Mouse (Mus musculus): ENCODE data around the gene Samd4b. TPM values are rescaled to one million over a fixed set of nuclear protein-coding genes. Genes with fewer than 3 reads are reported as not detected.
"Not testable (repeated sequence)": the region's sequence is repeated elsewhere in the genome, so short reads cannot be mapped to it uniquely, and the experiment has no call there.

Gene Samd4b
- polyA plus RNA-seq, 1 experiment from 2014 or later: 24.3 TPM

GRCm38 (mm10) chr7:28395425-28395824 is 202.5 kb downstream of the Samd4b start:
- no peaks in the 10 kb centered on the region for H3K9me3 ChIP-seq
- H3K4me2 ChIP-seq (replicated peaks): no peak overlapping the region
- H3K36me3 ChIP-seq: peaks cover 58% of the 10 kb centered on the region
- no peak for ATAC-seq (replicated peaks)
- H3K9ac ChIP-seq (replicated peaks): no peak overlapping the region
- no peaks in the 10 kb centered on the region for H3K27me3 ChIP-seq
- 96% methylated on average over 4 of the region's 4 CpGs for WGBS
- peaks cover 20% of the 10 kb centered on the region for H3K4me1 ChIP-seq
- no peak overlapping the region for H3K27ac ChIP-seq (replicated peaks)
- no peak overlapping the region for H3K4me3 ChIP-seq

- H3K9ac ChIP-seq (replicated peaks): peak overlapping the region; percentile 82
- 6% methylated on average over 22 of the region's 22 CpGs for WGBS
- H3K4me1 ChIP-seq: peaks cover 20% of the 10 kb centered on the region
- H3K27ac ChIP-seq (replicated peaks): peak overlapping the region; percentile 78
- peak overlapping the region; percentile 95 for H3K4me2 ChIP-seq (replicated peaks)
- H3K27me3 ChIP-seq: no peaks in the 10 kb centered on the region
- no peak; the same call in 1 of the 2 replicates for ATAC-seq (replicated peaks)
- H3K4me3 ChIP-seq: peak overlapping the region; percentile 79
- peaks cover 59% of the 10 kb centered on the region for H3K36me3 ChIP-seq
- H3K9me3 ChIP-seq: no peaks in the 10 kb centered on the region
Measured at GRCm38 (mm10) chr7:28393272-28393951, 204.5 kb downstream of the Samd4b start.

GRCm38 (mm10) chr7:28392429-28393271 is 205.3 kb downstream of the Samd4b start, which contains the start of the genes Med29 and Paf1:
Gene Med29, minus strand, starts transcription at chr7:28392708.
Gene Paf1, plus strand, starts transcription at chr7:28392951.
- peak; percentile 99 for ATAC-seq (replicated peaks)
- under 1% methylated on average over 58 of the region's 58 CpGs for WGBS

GRCm38 (mm10) chr7:28390331-28390730 is 207.6 kb downstream of the Samd4b start:
- Histone ChIP-seq H3K36me3 (peaks cover 52% of the 10 kb centered on the region), H3K9ac (replicated peaks) (no peak overlapping the region), H3K4me3 (no peak overlapping the region), H3K27me3 (no peaks in the 10 kb centered on the region), H3K27ac (replicated peaks) (no peak overlapping the region), H3K9me3 (no peaks in the 10 kb centered on the region), H3K4me2 (replicated peaks) (no peak overlapping the region), H3K4me1 (peaks cover 20% of the 10 kb centered on the region)
- 96% methylated on average over 3 of the region's 3 CpGs for WGBS
- no peak for ATAC-seq (replicated peaks)

More at GRCm38 (mm10) chr7:28392429-28393271, 205.3 kb downstream of the Samd4b start, which contains the start of the genes Med29 and Paf1:
- Histone ChIP-seq H3K4me2 (replicated peaks) (peak within 1 kb of the TSS; percentile 95), H3K9me3 (no peaks in the 10 kb centered on the region), H3K4me3 (peak within 1 kb of the TSS; percentile 79), H3K4me1 (peaks cover 20% of the 10 kb centered on the region), H3K9ac (replicated peaks) (peak within 1 kb of the TSS; percentile 82), H3K27me3 (no peaks in the 10 kb centered on the region), H3K27ac (replicated peaks) (peak within 1 kb of the TSS; percentile 78), H3K36me3 (peaks cover 59% of the 10 kb centered on the region)

- H3K9ac ChIP-seq (replicated peaks); H3K4me2 ChIP-seq (replicated peaks); H3K27me3 ChIP-seq; ATAC-seq (replicated peaks); H3K27ac ChIP-seq (replicated peaks); H3K9me3 ChIP-seq; H3K4me3 ChIP-seq: not testable (repeated sequence)
- peaks cover 48% of the 10 kb centered on the region for H3K36me3 ChIP-seq
- peaks cover 14% of the 10 kb centered on the region for H3K4me1 ChIP-seq
- 85% methylated on average over 7 of the region's 7 CpGs for WGBS
Measured at GRCm38 (mm10) chr7:28387384-28387783, 210.6 kb downstream of the Samd4b start.

- ATAC-seq (replicated peaks): not testable (repeated sequence)
Measured at GRCm38 (mm10) chr7:28386877-28387276, 211.1 kb downstream of the Samd4b start.

GRCm38 (mm10) chr7:28386462-28386861 is 211.5 kb downstream of the Samd4b start:
- Histone ChIP-seq H3K9ac (replicated peaks) (no peak overlapping the region), H3K36me3 (peaks cover 48% of the 10 kb centered on the region), H3K4me2 (replicated peaks) (no peak overlapping the region), H3K9me3 (no peaks in the 10 kb centered on the region), H3K4me3 (no peak overlapping the region), H3K27me3 (no peaks in the 10 kb centered on the region), H3K27ac (replicated peaks) (no peak overlapping the region), H3K4me1 (peaks cover 18% of the 10 kb centered on the region)
- ATAC-seq (replicated peaks): peak; percentile 59
- WGBS: 19% methylated on average over 4 of the region's 4 CpGs

More at GRCm38 (mm10) chr7:28386877-28387276, 211.1 kb downstream of the Samd4b start:
- not testable (repeated sequence) for H3K4me2 ChIP-seq (replicated peaks); H3K27me3 ChIP-seq; H3K9me3 ChIP-seq; H3K4me3 ChIP-seq; H3K27ac ChIP-seq (replicated peaks); H3K9ac ChIP-seq (replicated peaks)
- 79% methylated on average over 6 of the region's 6 CpGs for WGBS
- peaks cover 18% of the 10 kb centered on the region for H3K4me1 ChIP-seq
- H3K36me3 ChIP-seq: peaks cover 48% of the 10 kb centered on the region

GRCm38 (mm10) chr7:28386007-28386406 is 211.9 kb downstream of the Samd4b start:
- Histone ChIP-seq H3K4me1 (peaks cover 18% of the 10 kb centered on the region), H3K4me3 (no peak overlapping the region), H3K36me3 (peaks cover 48% of the 10 kb centered on the region), H3K27ac (replicated peaks) (no peak overlapping the region), H3K9ac (replicated peaks) (no peak overlapping the region), H3K4me2 (replicated peaks) (no peak overlapping the region), H3K9me3 (no peaks in the 10 kb centered on the region), H3K27me3 (no peaks in the 10 kb centered on the region)
- WGBS: 88% methylated on average over 7 of the region's 7 CpGs
- no peak for ATAC-seq (replicated peaks)

GRCm38 (mm10) chr7:28385196-28385595 is 212.7 kb downstream of the Samd4b start:
- H3K36me3 ChIP-seq: peaks cover 41% of the 10 kb centered on the region
- no peak for ATAC-seq (replicated peaks)
- no peak overlapping the region for H3K4me3 ChIP-seq
- H3K4me1 ChIP-seq: peaks cover 21% of the 10 kb centered on the region
- no peak overlapping the region for H3K4me2 ChIP-seq (replicated peaks)
- H3K9ac ChIP-seq (replicated peaks): no peak overlapping the region
- WGBS: 94% methylated on average over 9 of the region's 9 CpGs
- H3K27ac ChIP-seq (replicated peaks): no peak overlapping the region
- H3K27me3 ChIP-seq: no peaks in the 10 kb centered on the region
- H3K9me3 ChIP-seq: no peaks in the 10 kb centered on the region

GRCm38 (mm10) chr7:28384162-28384561 is 213.8 kb downstream of the Samd4b start:
- Histone ChIP-seq H3K4me2 (replicated peaks) (no peak overlapping the region), H3K9me3 (no peaks in the 10 kb centered on the region), H3K9ac (replicated peaks) (no peak overlapping the region), H3K4me3 (no peak overlapping the region), H3K27ac (replicated peaks) (no peak overlapping the region), H3K27me3 (no peaks in the 10 kb centered on the region), H3K36me3 (peaks cover 33% of the 10 kb centered on the region), H3K4me1 (peaks cover 26% of the 10 kb centered on the region)
- ATAC-seq (replicated peaks): no peak
- WGBS: 80% methylated on average over 6 of the region's 6 CpGs

- 87% methylated on average over 4 of the region's 4 CpGs for WGBS
- no peak for ATAC-seq (replicated peaks)
Measured at GRCm38 (mm10) chr7:28383606-28384005, 214.3 kb downstream of the Samd4b start.

GRCm38 (mm10) chr7:28382981-28383396 is 215.0 kb downstream of the Samd4b start:
- Histone ChIP-seq H3K9ac (replicated peaks) (no peak overlapping the region), H3K27ac (replicated peaks) (no peak overlapping the region)
- WGBS: 74% methylated on average over 11 of the region's 11 CpGs

More at GRCm38 (mm10) chr7:28383606-28384005, 214.3 kb downstream of the Samd4b start:
- Histone ChIP-seq H3K9me3 (no peaks in the 10 kb centered on the region), H3K4me3 (no peak overlapping the region), H3K9ac (replicated peaks) (no peak overlapping the region), H3K27me3 (no peaks in the 10 kb centered on the region), H3K27ac (replicated peaks) (no peak overlapping the region), H3K4me1 (peaks cover 32% of the 10 kb centered on the region), H3K36me3 (peaks cover 27% of the 10 kb centered on the region), H3K4me2 (replicated peaks) (no peak overlapping the region)

More at GRCm38 (mm10) chr7:28382981-28383396, 215.0 kb downstream of the Samd4b start:
- Histone ChIP-seq H3K27me3 (no peaks in the 10 kb centered on the region), H3K4me1 (peaks cover 38% of the 10 kb centered on the region), H3K4me2 (replicated peaks) (no peak overlapping the region), H3K36me3 (peaks cover 21% of the 10 kb centered on the region), H3K4me3 (no peak overlapping the region), H3K9me3 (no peaks in the 10 kb centered on the region)
- no peak for ATAC-seq (replicated peaks)
